Comparison of ENCODE assay signal across 28 mouse cellular contexts in genomic region chrX:73560681-73561080, GRCm38 (mm10). TPM values are rescaled to one million over a fixed set of nuclear protein-coding genes. Genes with fewer than 3 reads are reported as not detected.
"Had no signal": no experiment of that assay in that cellular context is flagged by ENCODE, and none has a peak within 500 bp of the region (broad histone marks: within the 10 kb centered on the region; RNA-seq: fewer than 3 reads in every experiment).

No protein-coding gene starts in this region.

- H3K4me1 ChIP-seq: heart, embryonic 10.5 days; heart, embryonic 12.5 days; hindbrain, embryonic 10.5 days; hindbrain, embryonic 12.5 days; intestine, embryonic 15.5 days; kidney, embryonic 15.5 days; limb, embryonic 13.5 days; limb, embryonic 15.5 days; liver, embryonic 13.5 days had no signal

- H3K4me2 ChIP-seq: heart, embryonic 12.5 days; hindbrain, embryonic 12.5 days; hindbrain, embryonic 14.5 days; intestine, embryonic 15.5 days; kidney, embryonic 15.5 days; limb, embryonic 13.5 days; limb, embryonic 15.5 days; liver, embryonic 13.5 days had no signal

- ATAC-seq: hindbrain, embryonic 16.5 days; inflammation-experienced regulatory T-cells, adult 6 months; intestine, embryonic 15.5 days; intestine, postnatal 0 days had no signal

- H3K9me3 ChIP-seq: heart, embryonic 10.5 days; heart, embryonic 12.5 days; hindbrain, embryonic 10.5 days; hindbrain, embryonic 12.5 days; intestine, embryonic 15.5 days; kidney, embryonic 15.5 days; limb, embryonic 13.5 days; limb, embryonic 15.5 days; liver, embryonic 13.5 days had no signal

- H3K9ac ChIP-seq: heart, embryonic 12.5 days; hindbrain, embryonic 12.5 days; hindbrain, embryonic 14.5 days; intestine, embryonic 15.5 days; kidney, embryonic 15.5 days; limb, embryonic 13.5 days; limb, embryonic 15.5 days; liver, embryonic 13.5 days had no signal

- H3K36me3 ChIP-seq: heart, embryonic 10.5 days; heart, embryonic 12.5 days; hindbrain, embryonic 10.5 days; hindbrain, embryonic 12.5 days; intestine, embryonic 15.5 days; kidney, embryonic 15.5 days; limb, embryonic 13.5 days; limb, embryonic 15.5 days; liver, embryonic 13.5 days had no signal

- DNase-seq: gastrocnemius, postnatal 14 days; gastrocnemius, postnatal 36 days; heart, adult 11 months; heart, adult 2 months; heart, postnatal 10 days; heart, postnatal 4 days; kidney, adult 18-20 months; kidney, adult 8-10 months; kidney, postnatal 14 days; kidney, postnatal 36 days; layer of hippocampus, adult 9-11 months; layer of hippocampus, postnatal 36 days; left cerebral cortex, postnatal 4 days; liver, embryonic 13.5 days had no signal

- H3K27ac ChIP-seq: heart, adult 2 months; heart, embryonic 10.5 days; hindbrain, embryonic 10.5 days; hindbrain, embryonic 12.5 days; hindbrain, embryonic 14.5 days; intestine, embryonic 15.5 days; kidney, embryonic 15.5 days; kidney, postnatal 0 days; limb, embryonic 13.5 days; limb, embryonic 15.5 days; liver, embryonic 13.5 days had no signal

- H3K4me3 ChIP-seq: heart, adult 2 months; heart, embryonic 10.5 days; heart, embryonic 12.5 days; hindbrain, embryonic 10.5 days; hindbrain, embryonic 12.5 days; intestine, embryonic 15.5 days; kidney, embryonic 15.5 days; limb, embryonic 13.5 days; limb, embryonic 15.5 days; liver, embryonic 13.5 days had no signal

- H3K27me3 ChIP-seq: hindbrain, embryonic 12.5 days; intestine, embryonic 15.5 days had no signal

RNA-seq across cellular contexts. Expression of gene Atp2b3, which starts 57.8 kb away (rescaled TPM):
- total RNA-seq: liver, adult 2 months had no signal
- polyA plus RNA-seq: inflammation-experienced regulatory T-cells, adult 6 months; liver, adult 2 months had no signal
